Mouse (Mus musculus): ENCODE data around the gene Pds5a.

- TF ChIP-seq EP300 (IDR thresholded peaks at IDR 0.05; ENCODE audit: low read depth) (peak; percentile 97), CTCF (IDR thresholded peaks at IDR 0.05; ENCODE audit: low read depth) (no peak)
Measured at GRCm38 (mm10) chr5:65731173-65732007, 33.3 kb upstream of the Pds5a start.

Data from liver, postnatal 0 days (tissue).